Mouse (Mus musculus): ENCODE measurements around the gene Gm28374.
"Not testable (repeated sequence)": the region's sequence is repeated elsewhere in the genome, so short reads cannot be mapped to it uniquely, and the experiment has no call there.

Gene Gm28374

GRCm38 (mm10) chr19:6056696-6057095 is 25.4 kb downstream of the Gm28374 start:
- DNase-seq = no peak

GRCm38 (mm10) chr19:6054296-6054695 is 27.8 kb downstream of the Gm28374 start:
- DNase-seq = peak in 1 of 2 experiments; percentile 3

- no peak for DNase-seq
Measured at GRCm38 (mm10) chr19:6052516-6052915, 29.5 kb downstream of the Gm28374 start.

GRCm38 (mm10) chr19:6048681-6049410 is 33.2 kb downstream of the Gm28374 start:
- DNase-seq = no peak

GRCm38 (mm10) chr19:6047899-6048166 is 34.2 kb downstream of the Gm28374 start:
- DNase-seq = no peak

- no peak for DNase-seq
Measured at GRCm38 (mm10) chr19:6047154-6047898, 34.7 kb downstream of the Gm28374 start.

GRCm38 (mm10) chr19:6046294-6047153 is 35.5 kb downstream of the Gm28374 start, which contains the start of gene Syvn1:
Gene Syvn1 (plus strand): TSS chr19:6046576.
- peak; percentile 93 to 96 for DNase-seq

GRCm38 (mm10) chr19:6045366-6046293 is 36.4 kb downstream of the Gm28374 start:
- peak in 1 of 2 experiments; percentile 40 for DNase-seq

GRCm38 (mm10) chr19:6044102-6044501 is 38.0 kb downstream of the Gm28374 start:
- DNase-seq = not testable (repeated sequence)

GRCm38 (mm10) chr19:6042293-6042692 is 39.8 kb downstream of the Gm28374 start:
- no peak for DNase-seq

GRCm38 (mm10) chr19:6040002-6040401 is 42.1 kb downstream of the Gm28374 start:
- no peak for DNase-seq

GRCm38 (mm10) chr19:6038326-6038725 is 43.7 kb downstream of the Gm28374 start:
- DNase-seq = no peak

- DNase-seq = no peak
Measured at GRCm38 (mm10) chr19:6037695-6038094, 44.4 kb downstream of the Gm28374 start.

- DNase-seq = no peak
Measured at GRCm38 (mm10) chr19:6035966-6036585, 46.0 kb downstream of the Gm28374 start.

GRCm38 (mm10) chr19:6030520-6031280 is 51.4 kb downstream of the Gm28374 start:
- DNase-seq = no peak

GRCm38 (mm10) chr19:6029426-6029825 is 52.6 kb downstream of the Gm28374 start:
- DNase-seq = no peak

GRCm38 (mm10) chr19:6028991-6029390 is 53.1 kb downstream of the Gm28374 start:
- no peak for DNase-seq
